Mouse (Mus musculus): Measurements from ENCODE around the gene Ces1c. TPM values are rescaled to one million over a fixed set of nuclear protein-coding genes. Genes with fewer than 3 reads are reported as not detected.

The Ces1c gene
- total and polyA plus RNA-seq, 2 experiments = 2,228 to 4,244 TPM

GRCm38 (mm10) chr8:93163363-93163762 lies 32.3 kb upstream of the Ces1c start:
- Histone ChIP-seq H3K27me3 (ENCODE audit: control insufficient read depth, insufficient read depth, low read length) (no peaks in the 10 kb centered on the region), H3K27ac (replicated peaks; ENCODE audit: insufficient read depth, low read depth, low read length) (peak overlapping the region; percentile 35), H3K36me3 (ENCODE audit: control insufficient read depth, insufficient read depth, low read length) (peaks cover 29% of the 10 kb centered on the region), H3K4me1 (ENCODE audit: control insufficient read depth, insufficient read depth, low read length) (peaks cover 9% of the 10 kb centered on the region), H3K4me3 (ENCODE audit: insufficient read depth, low read depth, low read length) (no peak overlapping the region), H3K79me2 (ENCODE audit: control insufficient read depth, insufficient read depth, low read length) (no peaks in the 10 kb centered on the region), H3K9ac (ENCODE audit: low read depth, low read length) (no peak overlapping the region)
- WGBS = 19% methylated on average over 1 of the region's 1 CpGs
- TF ChIP-seq POLR2A (IDR thresholded peaks at IDR 0.05; ENCODE audit: extremely low read depth, insufficient read depth, low read length) (no peak), CTCF (IDR thresholded peaks at IDR 0.05; ENCODE audit: low read depth, low read length) (no peak)
- DNase-seq (ENCODE audit: extremely low read depth, low read depth, low spot score) = peak; percentile 99

- 20% methylated on average over 1 of the region's 1 CpGs for WGBS
- TF ChIP-seq POLR2A (IDR thresholded peaks at IDR 0.05; ENCODE audit: extremely low read depth, insufficient read depth, low read length) (no peak), CTCF (IDR thresholded peaks at IDR 0.05; ENCODE audit: low read depth, low read length) (no peak)
- Histone ChIP-seq H3K4me1 (ENCODE audit: control insufficient read depth, insufficient read depth, low read length) (peaks cover 17% of the 10 kb centered on the region), H3K9ac (ENCODE audit: low read depth, low read length) (no peak overlapping the region), H3K79me2 (ENCODE audit: control insufficient read depth, insufficient read depth, low read length) (no peaks in the 10 kb centered on the region), H3K36me3 (ENCODE audit: control insufficient read depth, insufficient read depth, low read length) (no peaks in the 10 kb centered on the region), H3K4me3 (ENCODE audit: insufficient read depth, low read depth, low read length) (no peak overlapping the region), H3K27me3 (ENCODE audit: control insufficient read depth, insufficient read depth, low read length) (no peaks in the 10 kb centered on the region), H3K27ac (replicated peaks; ENCODE audit: insufficient read depth, low read depth, low read length) (no peak overlapping the region)
- DNase-seq (ENCODE audit: extremely low read depth, low read depth, low spot score) = peak; percentile 91
These were observed 20.3 kb upstream of the Ces1c start for GRCm38 (mm10) chr8:93151401-93151800.

- Histone ChIP-seq H3K4me1 (ENCODE audit: control insufficient read depth, insufficient read depth, low read length) (peaks cover 28% of the 10 kb centered on the region), H3K9ac (ENCODE audit: low read depth, low read length) (no peak overlapping the region), H3K27ac (replicated peaks; ENCODE audit: insufficient read depth, low read depth, low read length) (peak overlapping the region; percentile 61; the same call in 1 of the 2 replicates), H3K27me3 (ENCODE audit: control insufficient read depth, insufficient read depth, low read length) (no peaks in the 10 kb centered on the region), H3K36me3 (ENCODE audit: control insufficient read depth, insufficient read depth, low read length) (no peaks in the 10 kb centered on the region), H3K79me2 (ENCODE audit: control insufficient read depth, insufficient read depth, low read length) (no peaks in the 10 kb centered on the region), H3K4me3 (ENCODE audit: insufficient read depth, low read depth, low read length) (no peak overlapping the region)
- peak; percentile 91 for DNase-seq (ENCODE audit: extremely low read depth, low read depth, low spot score)
- TF ChIP-seq POLR2A (IDR thresholded peaks at IDR 0.05; ENCODE audit: extremely low read depth, insufficient read depth, low read length) (no peak), CTCF (IDR thresholded peaks at IDR 0.05; ENCODE audit: low read depth, low read length) (no peak)
These were observed 16.2 kb upstream of the Ces1c start for GRCm38 (mm10) chr8:93147331-93147730.

GRCm38 (mm10) chr8:93140696-93141095 lies 9.6 kb upstream of the Ces1c start:
- H3K9ac ChIP-seq (ENCODE audit: low read depth, low read length) = no peak overlapping the region
- TF ChIP-seq CTCF (IDR thresholded peaks at IDR 0.05; ENCODE audit: low read depth, low read length) (peak; percentile 28; the same call in 1 of the 2 replicates), POLR2A (IDR thresholded peaks at IDR 0.05; ENCODE audit: extremely low read depth, insufficient read depth, low read length) (no peak)
- H3K27me3 ChIP-seq (ENCODE audit: control insufficient read depth, insufficient read depth, low read length) = no peaks in the 10 kb centered on the region
- WGBS = 20% methylated on average over 1 of the region's 1 CpGs
- H3K79me2 ChIP-seq (ENCODE audit: control insufficient read depth, insufficient read depth, low read length) = no peaks in the 10 kb centered on the region
- no peaks in the 10 kb centered on the region for H3K36me3 ChIP-seq (ENCODE audit: control insufficient read depth, insufficient read depth, low read length)
- no peak overlapping the region for H3K4me3 ChIP-seq (ENCODE audit: insufficient read depth, low read depth, low read length)
- peaks cover 5% of the 10 kb centered on the region; the same call in 1 of the 2 replicates for H3K4me1 ChIP-seq (ENCODE audit: control insufficient read depth, insufficient read depth, low read length)
- DNase-seq (ENCODE audit: extremely low read depth, low read depth, low spot score) = peak; percentile 63
- no peak overlapping the region for H3K27ac ChIP-seq (replicated peaks; ENCODE audit: insufficient read depth, low read depth, low read length)

GRCm38 (mm10) chr8:93132196-93132595 lies 1.1 kb upstream of the Ces1c start:
- Histone ChIP-seq H3K36me3 (ENCODE audit: control insufficient read depth, insufficient read depth, low read length) (peaks cover 13% of the 10 kb centered on the region), H3K9ac (ENCODE audit: low read depth, low read length) (no peak overlapping the region), H3K79me2 (ENCODE audit: control insufficient read depth, insufficient read depth, low read length) (no peaks in the 10 kb centered on the region; the same call in 1 of the 2 replicates), H3K4me1 (ENCODE audit: control insufficient read depth, insufficient read depth, low read length) (peaks cover 20% of the 10 kb centered on the region), H3K27ac (replicated peaks; ENCODE audit: insufficient read depth, low read depth, low read length) (peak overlapping the region; percentile 67), H3K27me3 (ENCODE audit: control insufficient read depth, insufficient read depth, low read length) (no peaks in the 10 kb centered on the region), H3K4me3 (ENCODE audit: insufficient read depth, low read depth, low read length) (no peak overlapping the region)
- TF ChIP-seq CTCF (IDR thresholded peaks at IDR 0.05; ENCODE audit: low read depth, low read length) = no peak
- TF ChIP-seq POLR2A (IDR thresholded peaks at IDR 0.05; ENCODE audit: extremely low read depth, insufficient read depth, low read length) = no peak
- 47% methylated on average over 2 of the region's 2 CpGs for WGBS
- no peak for DNase-seq (ENCODE audit: extremely low read depth, low read depth, low spot score)

GRCm38 (mm10) chr8:93126476-93126875 lies 4.6 kb downstream of the Ces1c start:
- DNase-seq (ENCODE audit: extremely low read depth, low read depth, low spot score) = peak; percentile 90
- Histone ChIP-seq H3K4me1 (ENCODE audit: control insufficient read depth, insufficient read depth, low read length) (peaks cover 37% of the 10 kb centered on the region), H3K27ac (replicated peaks; ENCODE audit: insufficient read depth, low read depth, low read length) (peak overlapping the region; percentile 23; the same call in 1 of the 2 replicates), H3K9ac (ENCODE audit: low read depth, low read length) (no peak overlapping the region), H3K79me2 (ENCODE audit: control insufficient read depth, insufficient read depth, low read length) (no peaks in the 10 kb centered on the region; the same call in 1 of the 2 replicates), H3K36me3 (ENCODE audit: control insufficient read depth, insufficient read depth, low read length) (peaks cover 56% of the 10 kb centered on the region), H3K27me3 (ENCODE audit: control insufficient read depth, insufficient read depth, low read length) (no peaks in the 10 kb centered on the region), H3K4me3 (ENCODE audit: insufficient read depth, low read depth, low read length) (no peak overlapping the region)
- 19% methylated on average over 2 of the region's 2 CpGs for WGBS
- TF ChIP-seq CTCF (IDR thresholded peaks at IDR 0.05; ENCODE audit: low read depth, low read length) (no peak), POLR2A (IDR thresholded peaks at IDR 0.05; ENCODE audit: extremely low read depth, insufficient read depth, low read length) (no peak)
